Mouse (Mus musculus) liver, embryonic 14.5 days (tissue): Measurements from ENCODE around the gene Cul7. TPM values are rescaled to one million over a fixed set of nuclear protein-coding genes. Genes with fewer than 3 reads are reported as not detected.

Source experiments
- ATAC-seq: fragments of 200-750 bp; cut with Nextera tagmentation; 2 replicates; pipeline ENCODE4 v1.8.0; 2017; ENCODE audit warnings: moderate number of reproducible peaks, mild to moderate bottlenecking, moderate library complexity; ENCODE audit not compliant: insufficient read depth
- DNase-seq, 3 experiments: peaks; one replicate each; pipeline ENCODE4 v3.0.0-alpha.2; 2012 to 2013; ENCODE audit warnings: low read depth in 3 of 3, low spot score in 3 of 3
- H3K27ac ChIP-seq: fragments of 300-500 bp; sonication (generic); 2 replicates; pipeline ENCODE4 v1.5.1; 2014; ENCODE audit warnings: moderate library complexity, mild to moderate bottlenecking, control low read depth, inconsistent platforms
- H3K27me3 ChIP-seq: fragments of 300-500 bp; sonication (generic); 2 replicates; pipeline ENCODE4 v1.6.1; 2014; ENCODE audit warnings: mild to moderate bottlenecking, low read length, moderate library complexity; ENCODE audit not compliant: control insufficient read depth, insufficient read depth
- H3K36me3 ChIP-seq: fragments of 300-500 bp; sonication (generic); replicated peaks from 2 replicates; pipeline ENCODE4 v1.6.1; 2014; ENCODE audit warnings: low read depth; ENCODE audit not compliant: control insufficient read depth, insufficient read depth
- H3K4me1 ChIP-seq, 2 experiments: fragments of 200-500 bp in 1 of 2; fragments of 300-500 bp in 1 of 2; sonication (generic) in 1 of 2; replicated peaks; 2 replicates each; pipeline ENCODE4 v1.6.1; 2012 to 2014; ENCODE audit warnings: antibody characterized with exemption in 1 of 2, inconsistent platforms in 1 of 2, low read length in 1 of 2; ENCODE audit not compliant: control insufficient read depth in 2 of 2, insufficient read depth in 2 of 2
- H3K4me2 ChIP-seq: fragments of 300-500 bp; sonication (generic); 2 replicates; pipeline ENCODE4 v1.6.1; 2014; ENCODE audit warnings: low read depth, mild to moderate bottlenecking, control low read depth, moderate library complexity
- H3K4me3 ChIP-seq, 2 experiments: fragments of 200-500 bp in 1 of 2; fragments of 300-500 bp in 1 of 2; sonication (generic) in 1 of 2; 2 replicates each; pipeline ENCODE4 v1.5.1; 2012 to 2014; ENCODE audit warnings: low read depth in 2 of 2, low read length in 2 of 2, mild to moderate bottlenecking in 2 of 2, control low read depth in 1 of 2, inconsistent platforms in 1 of 2, moderate library complexity in 1 of 2; ENCODE audit not compliant: insufficient read depth in 1 of 2
- H3K9ac ChIP-seq: fragments of 300-500 bp; sonication (generic); replicated peaks from 2 replicates; pipeline ENCODE4 v1.6.1; 2014; ENCODE audit warnings: mild to moderate bottlenecking, control low read depth, moderate library complexity
- H3K9me3 ChIP-seq: fragments of 300-500 bp; sonication (generic); 2 replicates; pipeline ENCODE4 v1.6.1; 2016; ENCODE audit warnings: low read length, mixed read lengths; ENCODE audit not compliant: control insufficient read depth
- CTCF ChIP-seq: IDR thresholded peaks from 2 replicates; pipeline ENCODE4 v1.5.1; 2016; ENCODE audit warnings: antibody characterized with exemption, low read depth, control low read depth
- EP300 ChIP-seq: IDR thresholded peaks from 2 replicates; pipeline ENCODE4 v1.6.1; 2016; ENCODE audit warnings: antibody characterized with exemption, low read depth
- WGBS: fragments of 180-500 bp; shearing (Covaris S2); extraction: QIAGEN DNeasy Blood & Tissue Kit; methylation state at CpG from one replicate; pipeline ENCODE4 v1.1.7; 2014; ENCODE audit not compliant: insufficient replicate concordance; 5-methylcytosine and 5-hydroxymethylcytosine counted together
- polyA plus RNA-seq, 2 experiments: library from polyadenylated mRNA; depleted of rRNA in 1 of 2; stranded (reverse) in 1 of 2; unstranded in 1 of 2; fragments of >200 nt; fragmentation: Nextera tagmentation in 1 of 2; extraction: Ambion mirVana in 1 of 2; gene quantifications; 2 replicates each; pipeline versions ENCODE4 v1.2.1 to v1.2.3; 2012 to 2014

Gene Cul7
- polyA plus RNA-seq, 2 experiments: 8.3 to 14.9 TPM

GRCm38 (mm10) chr17:46639929-46640328, 10.2 kb upstream of the Cul7 start:
- ATAC-seq: no peak
- Histone ChIP-seq H3K4me2 (no peak overlapping the region), H3K36me3 (no peaks in the 10 kb centered on the region), H3K27ac (no peak overlapping the region), H3K4me3 (no peak overlapping the region), H3K27me3 (no peaks in the 10 kb centered on the region), H3K9me3 (no peaks in the 10 kb centered on the region), H3K9ac (no peak overlapping the region), H3K4me1 (peaks cover under 1 to 3% of the 10 kb centered on the region in 2 experiments; a peak in 2 of 4 replicates)
- WGBS: 40% methylated on average over 9 of the region's 9 CpGs
- no peak for DNase-seq
- TF ChIP-seq CTCF: no peak
- no peak for TF ChIP-seq EP300

- Histone ChIP-seq H3K4me3 (no peak overlapping the region), H3K9me3 (no peaks in the 10 kb centered on the region), H3K9ac (no peak overlapping the region), H3K36me3 (no peaks in the 10 kb centered on the region), H3K4me1 (peaks cover 10 to 12% of the 10 kb centered on the region in 2 experiments), H3K27ac (no peak overlapping the region), H3K27me3 (no peaks in the 10 kb centered on the region), H3K4me2 (no peak overlapping the region)
- ATAC-seq: no peak
- no peak for DNase-seq
- WGBS: 83% methylated on average over 17 of the region's 17 CpGs
- no peak for TF ChIP-seq EP300
- TF ChIP-seq CTCF: no peak
These were observed 8.1 kb upstream of the Cul7 start for GRCm38 (mm10) chr17:46642060-46642459.

- no peak for TF ChIP-seq EP300
- no peak for TF ChIP-seq CTCF
- WGBS: 76% methylated on average over 12 of the region's 12 CpGs
- ATAC-seq (no peak), DNase-seq (no peak)
- Histone ChIP-seq H3K36me3 (no peaks in the 10 kb centered on the region; the same call in 1 of the 2 replicates), H3K4me1 (peaks cover 10 to 15% of the 10 kb centered on the region in 2 experiments), H3K4me3 (peak overlapping the region in 1 of 2 experiments; percentile 88; a peak in 2 of 4 replicates), H3K27me3 (no peaks in the 10 kb centered on the region), H3K9ac (no peak overlapping the region), H3K27ac (no peak overlapping the region), H3K4me2 (peak overlapping the region; percentile 99; the same call in 1 of the 2 replicates), H3K9me3 (no peaks in the 10 kb centered on the region)
These were observed 5.9 kb upstream of the Cul7 start for GRCm38 (mm10) chr17:46644152-46644805.

- Histone ChIP-seq H3K36me3 (no peaks in the 10 kb centered on the region; the same call in 1 of the 2 replicates), H3K27me3 (no peaks in the 10 kb centered on the region), H3K4me2 (peak overlapping the region; percentile 99), H3K4me1 (peaks cover 12 to 19% of the 10 kb centered on the region in 2 experiments), H3K27ac (peak overlapping the region; percentile 65), H3K9me3 (no peaks in the 10 kb centered on the region), H3K9ac (peak overlapping the region; percentile 46), H3K4me3 (peak overlapping the region; percentile 85 to 88)
- WGBS: 9% methylated on average over 11 of the region's 11 CpGs
- peak in 1 of 3 experiments; percentile 22 for DNase-seq
- ATAC-seq: no peak
- TF ChIP-seq EP300 (no peak), CTCF (no peak)
These were observed 5.1 kb upstream of the Cul7 start for GRCm38 (mm10) chr17:46644916-46645475.

- Histone ChIP-seq H3K4me3 (peak within 1 kb of the TSS; percentile 88 to 95), H3K27me3 (no peaks in the 10 kb centered on the region), H3K9me3 (no peaks in the 10 kb centered on the region), H3K9ac (peak within 1 kb of the TSS; percentile 71), H3K4me1 (peaks cover 12 to 21% of the 10 kb centered on the region in 2 experiments), H3K27ac (peak within 1 kb of the TSS; percentile 65), H3K36me3 (no peaks in the 10 kb centered on the region; the same call in 1 of the 2 replicates), H3K4me2 (peak within 1 kb of the TSS; percentile 99)
- TF ChIP-seq CTCF: no peak
- WGBS: under 1% methylated on average over 53 of the region's 53 CpGs
- DNase-seq (peak; percentile 97 to 98 (median 97)), ATAC-seq (peak; percentile 81)
These were observed 4.4 kb upstream of the Cul7 start, which contains the start of the genes Klc4 and Mrpl2 for GRCm38 (mm10) chr17:46645561-46646321. Gene Klc4, minus strand, starts transcription at chr17:46646022. Gene Mrpl2, plus strand, starts transcription at chr17:46646229.
